Mouse (Mus musculus) adrenal gland, adult 8-10 months (tissue): ENCODE results near the gene Ankrd1. TPM values are rescaled to one million over a fixed set of nuclear protein-coding genes. Genes with fewer than 3 reads are reported as not detected.

ENCODE experiments used
- DNase-seq: peaks from one replicate; pipeline ENCODE4 v3.0.0; 2022
- total RNA-seq, 4 experiments: library from RNA; stranded (reverse); gene quantifications; 2 replicates each; pipeline ENCODE4 v1.2.4; 2022

Ankrd1 gene
- not detected for total RNA-seq

- no peak for DNase-seq
These were observed at the start of gene Ankrd1 for GRCm38 (mm10) chr19:36119783-36120471. TSS of gene Ankrd1 (minus strand) at chr19:36120099.

GRCm38 (mm10) chr19:36169101-36169500, 49.2 kb upstream of the Ankrd1 start:
- peak; percentile 78 for DNase-seq

- DNase-seq = no peak
These were observed 48.2 kb upstream of the Ankrd1 start for GRCm38 (mm10) chr19:36168121-36168520.

DNA sequence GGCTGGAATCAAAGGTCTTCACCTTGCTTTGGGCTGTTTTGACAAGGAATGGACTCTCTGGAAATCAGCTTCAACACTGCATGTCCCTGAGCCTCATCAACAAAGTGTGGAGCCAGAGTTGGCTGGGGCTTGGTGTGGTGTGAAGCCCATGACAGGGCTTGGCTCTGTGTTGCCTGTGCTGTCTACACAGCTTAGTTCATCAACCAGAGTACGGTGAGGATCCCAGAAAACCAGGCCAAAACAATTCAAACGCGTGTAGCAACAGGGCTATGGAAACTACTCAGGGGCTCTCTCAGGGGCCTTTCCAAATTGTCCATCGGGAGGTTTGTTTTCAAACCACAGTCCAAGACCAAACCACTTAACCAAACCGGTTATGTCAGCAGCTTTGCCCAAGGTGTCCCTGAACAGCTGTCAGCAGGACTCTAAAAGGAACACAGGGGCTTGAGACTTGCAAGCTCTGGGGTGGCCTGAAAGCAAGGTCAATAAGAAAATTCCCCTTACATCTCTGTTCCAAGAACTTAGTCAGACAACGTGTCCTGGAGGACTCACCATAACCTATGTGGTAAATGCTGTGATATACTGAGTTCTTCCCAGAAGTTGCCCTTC, 47.5 kb upstream of the Ankrd1 start:
- DNase-seq = no peak

DNA sequence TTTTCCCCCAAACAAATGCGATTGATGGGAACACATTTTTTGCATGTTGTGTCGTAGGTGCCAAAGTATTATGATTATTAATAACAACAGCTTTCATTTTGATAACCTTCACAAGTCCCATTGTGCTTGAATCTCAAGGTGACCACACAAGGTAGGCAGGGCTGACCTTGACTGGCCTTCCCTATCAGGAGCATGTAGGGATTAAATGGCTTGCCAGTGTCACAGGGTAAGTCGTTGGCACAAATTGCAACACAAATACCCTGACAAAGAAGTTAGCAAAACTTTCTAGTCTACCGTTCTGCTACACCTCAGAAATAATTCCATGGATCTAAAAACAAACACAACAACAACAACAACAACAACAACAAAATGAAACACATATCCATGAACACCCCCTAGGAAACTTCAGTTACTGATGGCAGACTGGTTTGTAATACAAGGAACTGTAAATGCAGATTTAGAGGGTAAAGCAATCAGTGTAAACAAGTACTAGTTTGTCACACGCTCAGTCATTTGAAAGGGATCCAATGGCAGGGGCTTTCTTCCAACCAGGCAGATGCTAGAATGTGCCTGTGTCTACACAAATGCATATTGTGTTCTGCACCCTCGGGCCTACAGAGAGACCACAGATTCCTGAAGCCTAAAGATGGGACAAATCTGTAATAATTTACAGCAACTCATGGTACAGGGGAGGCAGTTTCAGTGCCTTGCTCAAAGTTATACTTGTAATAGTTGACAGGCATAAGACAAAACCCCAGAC, 46.7 kb upstream of the Ankrd1 start:
- no peak for DNase-seq

DNA sequence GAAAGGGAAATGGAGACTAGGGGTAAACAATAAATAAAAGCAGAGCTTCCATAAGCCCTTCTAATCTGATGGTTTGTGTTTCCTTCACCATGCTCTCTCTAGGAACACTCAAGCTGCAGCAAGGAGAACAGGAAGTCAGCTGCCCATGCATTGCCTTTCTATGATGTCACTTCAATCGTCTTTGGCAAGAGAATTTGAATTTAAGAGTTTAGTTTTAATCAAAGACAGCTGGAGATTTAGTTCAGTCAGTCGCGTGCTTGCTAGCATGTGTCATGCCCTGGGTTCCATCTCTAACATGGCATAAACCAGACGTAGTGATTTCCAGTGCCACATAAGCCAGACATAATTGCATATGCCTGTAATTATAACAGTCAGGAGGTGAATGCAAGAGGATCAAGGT, 45.5 kb upstream of the Ankrd1 start:
- DNase-seq = no peak

GRCm38 (mm10) chr19:36150241-36151007, 30.5 kb upstream of the Ankrd1 start:
- no peak for DNase-seq

DNA sequence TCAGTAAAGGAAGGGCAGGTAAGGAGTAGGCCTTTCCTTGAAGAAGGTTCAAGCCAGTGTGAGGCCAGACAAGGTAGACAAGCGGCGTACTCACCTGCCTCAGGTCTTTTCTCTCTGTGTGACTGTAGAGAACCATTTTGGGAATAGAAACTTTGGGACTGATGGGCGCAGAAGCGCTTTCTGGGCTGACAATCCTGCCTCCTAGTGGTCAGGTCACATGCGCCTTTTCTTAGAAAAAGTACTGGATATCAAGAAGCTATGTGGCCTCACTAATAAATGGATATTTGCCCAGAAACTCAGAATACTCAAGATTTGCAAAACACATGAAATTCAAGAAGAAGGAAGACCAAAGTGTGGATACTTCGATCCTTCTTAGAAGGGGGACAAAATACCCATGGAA, 28.7 kb upstream of the Ankrd1 start:
- no peak for DNase-seq

- no peak for DNase-seq
These were observed 23.7 kb upstream of the Ankrd1 start for GRCm38 (mm10) chr19:36143571-36143970.

DNA sequence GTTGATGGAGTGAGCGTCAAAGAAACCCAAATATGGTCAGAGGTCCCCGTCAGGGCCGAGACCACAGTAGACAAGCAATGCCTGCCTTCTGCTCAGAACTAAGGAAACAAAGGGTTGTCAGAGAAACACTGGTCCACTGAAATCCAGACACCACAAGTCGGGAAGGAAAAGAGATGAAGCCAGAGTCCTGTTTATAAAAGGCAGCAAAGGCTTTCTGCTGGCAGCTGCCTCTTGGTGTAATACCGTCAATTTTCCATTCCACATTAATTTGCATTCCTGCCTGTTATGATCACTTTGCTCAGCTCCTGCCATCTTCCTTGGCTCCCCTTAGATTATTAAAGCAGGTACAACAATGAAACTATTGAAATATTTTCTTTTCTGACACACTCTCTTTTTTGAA, 13.8 kb upstream of the Ankrd1 start:
- DNase-seq = no peak

DNA sequence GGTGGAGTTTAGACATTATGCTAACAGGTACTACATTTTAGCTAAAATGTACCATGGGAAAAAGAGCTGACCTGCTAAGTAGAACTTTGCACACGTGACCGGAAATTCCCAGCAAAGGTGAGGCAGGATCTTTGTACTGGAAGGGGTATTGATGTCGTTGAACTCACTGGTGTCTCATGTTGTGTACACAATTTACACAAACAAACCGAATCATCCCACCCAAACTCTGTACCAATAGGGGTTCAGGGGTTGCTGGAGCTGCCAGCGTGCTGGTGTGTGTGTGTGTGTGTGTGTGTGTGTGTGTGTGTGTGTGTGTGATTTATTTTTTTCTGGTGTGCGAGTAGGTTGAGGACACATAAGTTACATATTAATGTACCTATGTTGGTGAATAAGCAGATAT, 13.2 kb upstream of the Ankrd1 start:
- no peak for DNase-seq

- no peak for DNase-seq
These were observed 12.1 kb upstream of the Ankrd1 start for GRCm38 (mm10) chr19:36131990-36132389.

GRCm38 (mm10) chr19:36130181-36130580, 10.3 kb upstream of the Ankrd1 start:
- DNase-seq = no peak

- no peak for DNase-seq
These were observed 9.7 kb upstream of the Ankrd1 start for GRCm38 (mm10) chr19:36129643-36130042.

- DNase-seq = no peak
These were observed 9.3 kb upstream of the Ankrd1 start for GRCm38 (mm10) chr19:36129213-36129612.

DNA sequence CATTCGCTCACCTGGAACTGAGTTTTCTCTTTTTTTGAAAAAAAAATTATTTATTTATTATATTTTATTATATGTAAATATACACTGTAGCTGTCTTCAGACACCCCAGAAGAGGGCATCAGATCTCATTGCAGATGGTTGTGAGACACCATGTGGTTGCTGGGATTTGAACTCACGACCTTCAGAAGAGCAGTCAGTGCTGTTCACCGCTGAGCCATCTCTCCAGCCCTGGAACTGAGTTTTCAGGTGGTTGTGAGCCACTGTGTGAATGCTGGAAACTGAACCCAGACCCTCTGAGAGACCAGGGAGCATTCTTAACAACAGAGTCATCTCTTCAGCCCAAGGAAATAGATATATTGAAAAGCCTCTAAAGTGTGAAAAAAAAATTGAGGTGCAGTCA, 8.5 kb upstream of the Ankrd1 start:
- no peak for DNase-seq

GRCm38 (mm10) chr19:36124203-36124602, 4.3 kb upstream of the Ankrd1 start:
- DNase-seq = no peak

GRCm38 (mm10) chr19:36119219-36119618, 680 bp downstream of the Ankrd1 start:
- DNase-seq = no peak

DNA sequence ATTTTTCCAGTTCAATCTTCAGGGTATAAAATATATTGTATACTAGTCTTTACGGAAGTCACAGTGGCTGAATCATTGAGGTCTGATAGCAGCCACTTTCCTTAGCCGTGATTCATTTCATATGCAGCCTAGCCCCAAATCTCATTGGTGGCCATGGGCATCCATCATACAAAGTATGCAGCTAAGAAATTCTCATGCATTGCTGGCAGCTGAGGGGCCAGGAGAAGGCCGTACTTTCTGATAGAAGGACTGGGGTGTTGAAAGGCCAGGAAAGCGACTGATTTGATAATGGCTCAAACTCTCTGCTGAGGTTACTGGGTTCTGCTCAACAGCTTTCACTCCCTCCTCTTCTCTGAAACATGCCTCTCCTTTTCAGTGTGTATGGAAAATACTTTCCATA, 3.7 kb downstream of the Ankrd1 start:
- no peak for DNase-seq

- DNase-seq = no peak
These were observed 7.9 kb downstream of the Ankrd1 start for GRCm38 (mm10) chr19:36112007-36112406.

DNA sequence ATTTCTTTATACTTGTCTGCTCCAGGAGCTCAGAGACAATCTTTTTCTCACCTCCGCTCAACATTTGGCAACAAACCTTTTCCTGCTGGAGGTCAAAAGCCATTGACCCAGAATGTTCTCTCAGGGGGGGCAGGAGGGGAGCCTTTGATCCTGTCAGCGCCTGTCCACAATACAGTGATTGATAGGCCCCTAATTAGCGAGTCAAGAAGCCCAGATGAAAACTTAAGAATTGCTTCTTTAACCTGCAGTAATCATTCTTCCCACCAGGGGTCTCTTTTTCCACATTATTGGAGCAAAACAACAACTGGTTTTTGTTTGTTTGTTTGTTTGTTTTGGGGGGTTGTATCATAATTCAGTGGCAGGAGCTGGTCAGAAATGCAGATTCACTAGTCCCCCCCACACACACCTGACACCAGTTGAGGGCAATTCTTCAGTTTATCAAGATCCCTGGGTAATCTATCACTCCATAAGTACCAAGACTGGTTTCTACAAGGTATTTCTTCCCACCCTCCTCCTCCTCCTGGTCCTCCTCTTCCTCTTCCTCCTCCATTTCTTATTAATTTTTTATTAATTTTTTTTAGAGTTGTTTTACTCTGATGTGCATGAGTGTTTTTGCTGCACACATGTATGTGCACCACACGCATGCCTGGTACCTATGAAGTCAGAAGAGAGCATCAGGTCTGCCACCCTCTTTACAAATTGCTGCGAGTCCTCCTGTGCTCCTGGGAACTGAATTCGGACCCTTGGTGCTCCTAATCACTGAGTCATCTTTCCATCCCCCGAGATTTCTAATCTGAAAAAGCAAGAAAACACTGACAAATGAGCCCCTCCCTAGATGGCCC, 8.6 kb downstream of the Ankrd1 start:
- DNase-seq = no peak

GRCm38 (mm10) chr19:36110465-36110864, 9.4 kb downstream of the Ankrd1 start:
- no peak for DNase-seq
